Mouse (Mus musculus): ENCODE data around the gene B3gnt2.

DNA sequence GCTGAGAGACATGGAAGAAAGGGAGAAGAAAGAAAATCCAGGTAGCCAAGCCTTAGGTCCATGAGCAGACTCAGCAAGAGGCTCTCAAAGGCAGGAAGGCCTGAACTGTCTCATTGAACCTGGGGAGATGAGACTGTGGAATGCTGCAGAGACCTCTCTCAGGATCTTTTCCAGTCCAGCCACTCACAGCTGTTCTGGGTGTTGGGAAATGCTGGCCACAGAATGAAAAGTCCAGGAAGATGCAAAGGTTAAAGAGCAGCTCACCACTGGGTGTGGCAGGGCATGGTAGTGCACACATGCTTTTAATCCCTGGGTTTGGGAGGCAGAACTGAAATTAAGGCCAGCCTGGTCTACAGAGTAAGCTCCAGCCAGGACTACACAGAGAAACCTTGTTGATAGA is 79.6 kb downstream of the B3gnt2 start:
- TF ChIP-seq ZMIZ1 (IDR thresholded peaks at IDR 0.05; ENCODE audit: low read depth, low read length) (no peak), CTCF (IDR thresholded peaks at IDR 0.05 in 2 of 3, conservative IDR thresholded peaks at IDR 0.05 in 1 of 3; ENCODE audit: control insufficient read depth in 1 of 3, insufficient read depth in 1 of 3, low read depth in 2 of 3, low read length in 3 of 3, poor library complexity in 1 of 3, severe bottlenecking in 1 of 3) (no peak), MAX (IDR thresholded peaks at IDR 0.05; ENCODE audit: low read length) (no peak), HCFC1 (IDR thresholded peaks at IDR 0.05; ENCODE audit: low read depth, low read length) (no peak), GATA1 (IDR thresholded peaks at IDR 0.05; ENCODE audit: low read depth, low read length) (no peak), E2F4 (IDR thresholded peaks at IDR 0.05; ENCODE audit: borderline replicate concordance, low read depth, low read length) (no peak), NELFE (IDR thresholded peaks at IDR 0.05; ENCODE audit: low read depth, low read length) (no peak), TCF12 (IDR thresholded peaks at IDR 0.05; ENCODE audit: low read depth, low read length) (no peak), MEF2A (IDR thresholded peaks at IDR 0.05; ENCODE audit: extremely low read depth, insufficient replicate concordance, low read depth, low read length, poor library complexity, severe bottlenecking) (no peak), POLR2A (IDR thresholded peaks at IDR 0.05; ENCODE audit: control insufficient read depth in 1 of 2, insufficient read depth in 1 of 2, low read depth in 1 of 2, low read length in 2 of 2, poor library complexity in 1 of 2) (no peak; a peak in 1 of 4 replicates), MAFK (IDR thresholded peaks at IDR 0.05; ENCODE audit: borderline replicate concordance, low read depth, low read length) (no peak), CHD2 (IDR thresholded peaks at IDR 0.05; ENCODE audit: low read length) (no peak), TBP (IDR thresholded peaks at IDR 0.05; ENCODE audit: low read depth, low read length) (no peak)
